Mouse (Mus musculus): ENCODE measurements around the gene Nab2. TPM values are rescaled to one million over a fixed set of nuclear protein-coding genes. Genes with fewer than 3 reads are reported as not detected.

Gene Nab2
- polyA plus RNA-seq, 1 experiment from 2014 or later, result 9.2 TPM

DNA sequence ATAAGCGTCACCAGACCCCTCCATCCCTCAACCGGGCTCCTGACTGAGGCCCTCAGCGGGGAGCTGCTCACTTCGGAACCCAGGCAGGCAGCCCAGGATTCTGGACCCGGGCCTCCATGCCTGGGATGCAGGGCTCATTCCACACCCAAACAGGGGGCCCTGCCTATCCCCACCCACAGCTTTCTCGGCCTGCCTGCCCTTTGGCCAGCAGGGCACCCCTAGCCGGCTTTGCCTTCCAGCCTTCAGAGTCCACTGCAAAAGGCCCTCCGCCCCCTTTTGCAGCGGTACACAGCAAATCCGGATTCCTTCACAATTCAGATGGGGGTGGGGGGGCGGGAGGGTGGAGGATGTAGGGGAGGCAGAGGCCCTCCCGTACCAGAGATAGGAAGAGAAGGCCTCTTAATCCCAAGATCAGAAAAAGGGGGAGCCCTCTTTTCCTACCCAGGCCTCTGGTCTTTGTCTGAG, 48.4 kb downstream of the Nab2 start:
- WGBS, result 3% methylated on average over 11 of the region's 12 CpGs
- 0 out of 2 replicates have a peak, but pooled peaks cover 4% of the 10 kb centered on the region for H3K36me3 ChIP-seq (ENCODE audit: control insufficient read depth, insufficient read depth, low read length)
- peak overlapping the region; percentile 81 for H3K9ac ChIP-seq (replicated peaks; ENCODE audit: low read depth, low read length)
- peak overlapping the region; percentile 99 for H3K27ac ChIP-seq (ENCODE audit: low read length)
- H3K9me3 ChIP-seq (ENCODE audit: control insufficient read depth, low read depth, low read length), result no peaks in the 10 kb centered on the region
- H3K4me3 ChIP-seq (ENCODE audit: low read depth, low read length), result peak overlapping the region; percentile 75
- H3K27me3 ChIP-seq (ENCODE audit: control insufficient read depth, insufficient read depth, low read length), result no peaks in the 10 kb centered on the region
- no peak for ATAC-seq (ENCODE audit: insufficient number of reproducible peaks, insufficient read depth, low FRiP score, low read depth)
- H3K4me2 ChIP-seq (replicated peaks; ENCODE audit: low read depth, low read length), result peak overlapping the region; percentile 91
- H3K4me1 ChIP-seq (ENCODE audit: control insufficient read depth, insufficient read depth, low read length), result peaks cover 48% of the 10 kb centered on the region

DNA sequence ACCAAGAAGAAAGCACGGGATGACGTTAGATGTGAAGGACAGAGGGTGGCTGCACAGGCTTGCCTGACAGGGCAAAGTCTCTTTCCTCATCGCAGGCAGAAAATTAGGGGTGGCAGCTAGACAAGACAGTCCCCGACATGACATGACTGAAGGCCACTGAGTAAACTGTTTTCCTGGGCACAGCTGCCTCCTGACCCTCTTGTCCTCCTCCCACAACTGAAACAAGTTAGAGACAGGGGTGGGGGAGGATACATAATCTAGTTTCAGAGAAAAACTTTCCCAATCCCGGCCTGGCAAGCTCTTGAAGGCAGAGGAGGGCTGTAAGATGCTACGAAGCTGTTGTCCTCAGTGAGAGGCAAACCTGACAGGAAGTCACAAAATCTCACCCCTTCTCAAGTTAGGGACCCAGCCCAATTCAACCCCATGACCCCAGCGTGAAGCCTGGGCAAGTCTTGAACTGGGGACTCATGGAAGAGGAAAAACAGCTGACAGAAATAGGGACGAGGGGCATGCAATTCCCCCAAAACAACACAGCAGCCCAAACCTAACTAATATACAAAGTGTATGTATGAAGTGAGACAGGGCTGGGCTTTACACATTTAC, 49.1 kb downstream of the Nab2 start:
- Histone ChIP-seq H3K9me3 (ENCODE audit: control insufficient read depth, low read depth, low read length) (no peaks in the 10 kb centered on the region), H3K9ac (replicated peaks; ENCODE audit: low read depth, low read length) (peak overlapping the region; percentile 81; the same call in 1 of the 2 replicates), H3K36me3 (ENCODE audit: control insufficient read depth, insufficient read depth, low read length) (0 out of 2 replicates have a peak, but pooled peaks cover 4% of the 10 kb centered on the region), H3K4me3 (ENCODE audit: low read depth, low read length) (peak overlapping the region; percentile 75), H3K27me3 (ENCODE audit: control insufficient read depth, insufficient read depth, low read length) (no peaks in the 10 kb centered on the region), H3K4me1 (ENCODE audit: control insufficient read depth, insufficient read depth, low read length) (peaks cover 55% of the 10 kb centered on the region), H3K27ac (ENCODE audit: low read length) (peak overlapping the region; percentile 99; the same call in 1 of the 2 replicates), H3K4me2 (replicated peaks; ENCODE audit: low read depth, low read length) (peak overlapping the region; percentile 91)
- no peak for ATAC-seq (ENCODE audit: insufficient number of reproducible peaks, insufficient read depth, low FRiP score, low read depth)
- WGBS, result 24% methylated on average over 8 of the region's 8 CpGs

DNA sequence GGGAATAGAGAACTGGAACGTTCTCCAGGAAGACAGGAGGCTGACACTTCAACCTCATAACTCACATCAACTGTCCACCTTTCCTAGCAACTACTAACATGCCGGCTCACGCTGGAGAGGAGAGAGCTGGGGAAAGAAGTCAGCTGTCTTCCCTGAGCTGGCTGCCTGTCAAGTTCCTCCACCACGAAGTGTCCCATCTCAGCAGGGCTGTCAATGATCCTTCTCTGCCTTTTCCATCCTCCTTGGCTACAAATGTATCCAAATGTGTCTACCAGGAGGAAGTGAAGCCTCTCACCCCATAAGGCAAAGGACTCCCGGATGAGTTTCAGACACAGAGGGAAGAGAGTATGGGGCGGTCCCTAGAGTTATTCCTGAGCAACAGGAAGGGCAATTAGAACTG, 50.2 kb downstream of the Nab2 start:
- peak overlapping the region; percentile 91 for H3K4me2 ChIP-seq (replicated peaks; ENCODE audit: low read depth, low read length)
- H3K9me3 ChIP-seq (ENCODE audit: control insufficient read depth, low read depth, low read length), result no peaks in the 10 kb centered on the region
- H3K4me3 ChIP-seq (ENCODE audit: low read depth, low read length), result peak overlapping the region; percentile 75; the same call in 1 of the 2 replicates
- H3K36me3 ChIP-seq (ENCODE audit: control insufficient read depth, insufficient read depth, low read length), result 0 out of 2 replicates have a peak, but pooled peaks cover 4% of the 10 kb centered on the region
- peaks cover 62% of the 10 kb centered on the region for H3K4me1 ChIP-seq (ENCODE audit: control insufficient read depth, insufficient read depth, low read length)
- ATAC-seq (ENCODE audit: insufficient number of reproducible peaks, insufficient read depth, low FRiP score, low read depth), result no peak
- WGBS, result 32% methylated on average over 6 of the region's 6 CpGs
- H3K27ac ChIP-seq (ENCODE audit: low read length), result peak overlapping the region; percentile 41; the same call in 1 of the 2 replicates
- no peaks in the 10 kb centered on the region for H3K27me3 ChIP-seq (ENCODE audit: control insufficient read depth, insufficient read depth, low read length)
- no peak overlapping the region for H3K9ac ChIP-seq (replicated peaks; ENCODE audit: low read depth, low read length)

DNA sequence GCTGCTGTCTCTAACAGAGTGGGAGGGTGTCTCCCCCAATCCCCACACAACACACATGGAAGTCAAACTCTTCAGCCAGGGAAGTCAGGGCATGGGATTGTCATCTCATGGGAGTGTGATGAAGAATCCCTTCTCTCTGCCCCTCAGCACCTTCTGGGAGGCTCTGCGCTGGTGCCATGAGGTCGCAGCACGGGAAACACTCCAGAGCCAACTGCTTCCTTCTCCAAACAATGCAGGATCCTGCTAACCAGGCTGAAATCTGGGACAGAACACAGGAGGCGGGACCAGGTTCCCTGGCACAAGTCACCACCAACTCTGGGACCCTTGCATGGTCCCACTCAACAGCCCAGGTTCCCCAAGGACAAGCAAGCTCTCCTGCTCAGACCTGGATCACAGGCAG, 51.1 kb downstream of the Nab2 start:
- ATAC-seq (ENCODE audit: insufficient number of reproducible peaks, insufficient read depth, low FRiP score, low read depth), result no peak

DNA sequence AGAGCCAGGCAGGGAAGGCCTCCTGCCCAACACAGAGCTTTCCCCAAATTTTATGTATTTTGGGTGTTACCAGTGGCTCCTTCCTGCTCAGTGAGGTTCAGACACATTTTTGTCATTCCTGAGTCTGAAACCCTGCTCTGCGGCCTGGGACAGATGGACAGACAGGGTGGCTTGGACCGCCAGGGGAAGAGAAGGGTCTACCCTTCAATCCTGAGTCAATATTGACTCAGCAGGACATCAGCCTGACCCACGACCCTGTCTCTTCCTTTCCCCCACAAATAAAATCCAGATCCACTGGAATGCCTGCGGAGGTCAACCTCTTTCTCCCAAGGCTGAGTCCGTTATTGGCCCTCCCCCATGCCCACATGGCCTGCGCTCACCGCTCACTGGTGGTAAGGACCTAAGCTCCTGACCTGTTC, 52.1 kb downstream of the Nab2 start:
- peaks cover 57% of the 10 kb centered on the region for H3K4me1 ChIP-seq (ENCODE audit: control insufficient read depth, insufficient read depth, low read length)

More for the DNA sequence above, 51.1 kb downstream of the Nab2 start:
- Histone ChIP-seq H3K36me3 (ENCODE audit: control insufficient read depth, insufficient read depth, low read length) (peaks cover 6% of the 10 kb centered on the region; the same call in 1 of the 2 replicates), H3K9me3 (ENCODE audit: control insufficient read depth, low read depth, low read length) (no peaks in the 10 kb centered on the region), H3K4me3 (ENCODE audit: low read depth, low read length) (no peak overlapping the region), H3K9ac (replicated peaks; ENCODE audit: low read depth, low read length) (no peak overlapping the region), H3K27me3 (ENCODE audit: control insufficient read depth, insufficient read depth, low read length) (no peaks in the 10 kb centered on the region), H3K27ac (ENCODE audit: low read length) (no peak overlapping the region), H3K4me1 (ENCODE audit: control insufficient read depth, insufficient read depth, low read length) (peaks cover 60% of the 10 kb centered on the region), H3K4me2 (replicated peaks; ENCODE audit: low read depth, low read length) (peak overlapping the region; percentile 91; the same call in 1 of the 2 replicates)
- 36% methylated on average over 4 of the region's 4 CpGs for WGBS

DNA sequence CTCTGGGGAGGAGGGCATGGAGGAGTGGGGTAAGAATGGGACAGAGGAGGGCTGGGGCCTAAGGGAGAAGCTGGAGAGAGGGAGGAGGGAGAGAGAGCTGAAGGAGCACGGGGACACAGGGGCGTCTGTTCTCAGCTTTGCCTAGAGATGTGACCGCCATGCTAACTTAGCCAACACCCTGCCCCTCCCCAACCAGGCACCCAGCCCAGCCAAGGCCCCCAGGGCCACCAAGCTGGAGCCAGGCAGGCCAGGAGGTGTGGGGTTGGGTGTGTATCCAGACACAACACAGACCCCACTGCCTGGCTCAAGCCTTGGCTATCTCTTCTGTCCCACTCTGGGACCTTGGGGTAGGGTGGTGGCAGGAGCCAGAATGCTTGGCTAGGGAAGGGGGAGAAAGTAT, 52.8 kb downstream of the Nab2 start:
- no peaks in the 10 kb centered on the region for H3K27me3 ChIP-seq (ENCODE audit: control insufficient read depth, insufficient read depth, low read length)
- no peak for ATAC-seq (ENCODE audit: insufficient number of reproducible peaks, insufficient read depth, low FRiP score, low read depth)
- H3K36me3 ChIP-seq (ENCODE audit: control insufficient read depth, insufficient read depth, low read length), result peaks cover 18% of the 10 kb centered on the region
- H3K27ac ChIP-seq (ENCODE audit: low read length), result peak overlapping the region; percentile 89
- peak overlapping the region; percentile 10; the same call in 1 of the 2 replicates for H3K4me2 ChIP-seq (replicated peaks; ENCODE audit: low read depth, low read length)
- no peak overlapping the region for H3K9ac ChIP-seq (replicated peaks; ENCODE audit: low read depth, low read length)
- peaks cover 57% of the 10 kb centered on the region for H3K4me1 ChIP-seq (ENCODE audit: control insufficient read depth, insufficient read depth, low read length)
- no peaks in the 10 kb centered on the region for H3K9me3 ChIP-seq (ENCODE audit: control insufficient read depth, low read depth, low read length)
- no peak overlapping the region for H3K4me3 ChIP-seq (ENCODE audit: low read depth, low read length)
- WGBS, result 56% methylated on average over 1 of the region's 3 CpGs

More for the DNA sequence above, 52.1 kb downstream of the Nab2 start:
- no peak overlapping the region for H3K4me3 ChIP-seq (ENCODE audit: low read depth, low read length)
- H3K9ac ChIP-seq (replicated peaks; ENCODE audit: low read depth, low read length), result no peak overlapping the region
- no peak for ATAC-seq (ENCODE audit: insufficient number of reproducible peaks, insufficient read depth, low FRiP score, low read depth)
- WGBS, result 32% methylated on average over 7 of the region's 7 CpGs
- peak overlapping the region; percentile 10; the same call in 1 of the 2 replicates for H3K4me2 ChIP-seq (replicated peaks; ENCODE audit: low read depth, low read length)
- H3K9me3 ChIP-seq (ENCODE audit: control insufficient read depth, low read depth, low read length), result no peaks in the 10 kb centered on the region
- peak overlapping the region; percentile 89; the same call in 1 of the 2 replicates for H3K27ac ChIP-seq (ENCODE audit: low read length)
- no peaks in the 10 kb centered on the region for H3K27me3 ChIP-seq (ENCODE audit: control insufficient read depth, insufficient read depth, low read length)
- H3K36me3 ChIP-seq (ENCODE audit: control insufficient read depth, insufficient read depth, low read length), result peaks cover 17% of the 10 kb centered on the region

DNA sequence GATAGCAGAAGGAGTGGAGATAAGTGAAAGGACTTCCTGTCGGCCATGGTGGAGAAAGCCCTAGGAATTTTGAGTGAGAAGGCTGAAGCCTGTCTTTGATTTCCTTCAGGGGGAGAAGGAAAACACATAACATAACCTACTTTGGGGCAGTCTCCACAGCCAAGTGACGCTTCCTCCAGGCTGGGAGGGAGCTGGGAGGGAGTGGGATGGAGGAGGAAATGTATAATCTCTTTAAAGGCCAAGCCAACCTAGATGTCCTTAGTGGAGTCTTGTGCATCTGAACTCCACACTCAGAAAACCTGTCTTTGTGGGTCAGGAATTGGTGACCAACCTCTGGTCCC, 53.4 kb downstream of the Nab2 start:
- no peaks in the 10 kb centered on the region for H3K9me3 ChIP-seq (ENCODE audit: control insufficient read depth, low read depth, low read length)
- no peak overlapping the region for H3K4me3 ChIP-seq (ENCODE audit: low read depth, low read length)
- H3K4me2 ChIP-seq (replicated peaks; ENCODE audit: low read depth, low read length), result peak overlapping the region; percentile 29
- no peak overlapping the region for H3K9ac ChIP-seq (replicated peaks; ENCODE audit: low read depth, low read length)
- peaks cover 23% of the 10 kb centered on the region for H3K36me3 ChIP-seq (ENCODE audit: control insufficient read depth, insufficient read depth, low read length)
- H3K27me3 ChIP-seq (ENCODE audit: control insufficient read depth, insufficient read depth, low read length), result no peaks in the 10 kb centered on the region
- WGBS, result 35% methylated on average over 2 of the region's 2 CpGs
- H3K27ac ChIP-seq (ENCODE audit: low read length), result peak overlapping the region; percentile 89
- peaks cover 58% of the 10 kb centered on the region for H3K4me1 ChIP-seq (ENCODE audit: control insufficient read depth, insufficient read depth, low read length)
- ATAC-seq (ENCODE audit: insufficient number of reproducible peaks, insufficient read depth, low FRiP score, low read depth), result no peak

DNA sequence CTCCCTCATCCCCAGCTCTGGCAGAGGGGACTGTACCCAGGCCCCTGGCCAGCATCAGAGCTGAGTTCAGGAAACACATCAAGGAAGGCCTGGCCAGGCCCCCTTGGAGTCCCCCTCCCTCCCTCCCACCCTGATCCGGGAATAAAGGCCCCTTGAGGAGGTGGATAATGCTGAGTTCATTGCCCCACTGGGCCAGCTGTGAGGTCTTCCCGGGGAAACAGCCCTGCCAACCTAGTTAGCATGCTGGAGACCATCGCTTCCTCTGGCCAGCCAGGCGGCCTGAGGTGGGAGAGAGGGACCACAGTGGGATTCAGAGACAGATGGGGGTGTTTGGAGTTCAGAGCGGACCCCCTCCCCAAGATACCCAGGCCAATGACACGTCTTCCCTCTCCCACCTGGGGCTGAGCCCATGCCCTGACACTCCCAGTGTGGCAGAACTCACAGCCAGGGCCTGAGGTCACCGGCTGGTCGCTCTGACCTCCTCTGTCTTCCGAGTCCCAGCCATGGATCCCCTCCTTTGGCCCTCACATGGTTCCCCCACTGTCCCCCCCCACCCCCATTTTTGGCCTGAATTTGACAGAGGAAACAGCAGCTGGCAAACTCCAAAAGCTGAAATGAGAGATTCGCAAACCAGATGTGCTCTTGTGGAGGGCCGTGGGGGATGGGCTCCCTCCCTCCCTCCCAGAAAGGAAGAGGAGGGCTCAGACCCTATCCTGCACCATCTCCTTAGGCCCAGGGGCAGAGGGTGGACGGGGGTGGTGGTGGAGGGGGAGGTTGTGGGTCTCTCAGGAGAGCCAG, 53.9 kb downstream of the Nab2 start:
- Histone ChIP-seq H3K9me3 (ENCODE audit: control insufficient read depth, low read depth, low read length) (no peaks in the 10 kb centered on the region), H3K4me1 (ENCODE audit: control insufficient read depth, insufficient read depth, low read length) (peaks cover 61% of the 10 kb centered on the region), H3K27me3 (ENCODE audit: control insufficient read depth, insufficient read depth, low read length) (no peaks in the 10 kb centered on the region), H3K9ac (replicated peaks; ENCODE audit: low read depth, low read length) (no peak overlapping the region; the same call in 1 of the 2 replicates), H3K4me2 (replicated peaks; ENCODE audit: low read depth, low read length) (peak overlapping the region; percentile 29), H3K27ac (ENCODE audit: low read length) (peak overlapping the region; percentile 89), H3K4me3 (ENCODE audit: low read depth, low read length) (0 out of 2 replicates have a peak overlapping the region, but pooled peaks have one; percentile 3), H3K36me3 (ENCODE audit: control insufficient read depth, insufficient read depth, low read length) (peaks cover 24% of the 10 kb centered on the region)
- WGBS, result 21% methylated on average over 12 of the region's 12 CpGs
- ATAC-seq (ENCODE audit: insufficient number of reproducible peaks, insufficient read depth, low FRiP score, low read depth), result peak; percentile 44

All from stomach, embryonic 14.5 days (tissue).